ENCODE assay signal across 8 mouse cellular contexts in the genomic region with DNA sequence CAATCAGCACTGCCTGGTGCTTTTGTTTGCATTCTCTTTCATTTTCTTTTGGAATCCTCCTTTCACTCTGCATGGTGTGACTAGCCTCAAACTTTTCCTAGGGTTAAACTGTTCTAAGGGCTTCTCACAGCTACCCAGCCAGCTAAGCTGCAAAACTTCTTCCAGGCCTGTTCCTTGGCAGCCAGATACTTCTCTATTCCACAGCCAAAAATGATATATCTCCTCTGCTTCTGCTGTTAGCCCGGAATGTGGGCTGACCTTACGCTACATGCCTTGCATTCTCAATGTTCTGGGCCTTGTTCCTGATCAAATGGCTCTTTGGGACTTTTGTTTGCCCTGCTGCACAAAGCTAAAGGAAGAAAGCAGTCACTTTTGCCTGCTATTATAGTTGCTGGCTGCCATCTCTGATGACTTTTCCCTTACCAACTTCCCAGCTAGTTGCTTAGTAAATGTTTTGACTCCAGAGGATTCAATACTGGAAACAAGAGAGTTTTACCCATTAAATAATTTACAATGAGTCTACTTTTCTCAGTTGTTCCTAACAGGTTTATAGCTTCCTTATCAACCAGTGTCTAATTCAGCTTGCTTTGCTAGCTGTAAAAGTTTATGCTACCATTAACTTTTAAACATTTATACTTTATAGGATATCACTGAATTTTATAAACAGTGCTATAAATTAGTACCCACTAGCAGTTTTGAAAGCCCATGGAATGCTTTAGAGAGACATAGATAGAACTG.
DNase-seq lines count a peak whose midpoint lies in the region; ATAC-seq and TF ChIP-seq lines count a peak whose summit lies in the region.

No protein-coding gene starts in this region.

- DNase-seq in right cerebral cortex, adult 18-20 months: peak; percentile 10
- no peak for DNase-seq in right cerebral cortex, adult 2 months (ENCODE audit: low spot score in 2 of 2)
- DNase-seq in gastrocnemius, postnatal 14 days: peak; percentile 10
- DNase-seq in lung, postnatal 0 days (ENCODE audit: low spot score): peak; percentile 42
- no peak for DNase-seq in layer of hippocampus, adult 11-12 months (ENCODE audit: low spot score)
- DNase-seq in left cerebral cortex, adult 2 months (ENCODE audit: extremely low spot score in 1 of 2, low spot score in 2 of 2): no peak

- H3K4me2 ChIP-seq in hindbrain, embryonic 15.5 days: no peak overlapping the region
- no peak overlapping the region for H3K4me2 ChIP-seq in lung, postnatal 0 days (replicated peaks; ENCODE audit: low read depth, low read length)

- H3K27me3 ChIP-seq in hindbrain, embryonic 15.5 days: no peaks in the 10 kb centered on the region
- H3K27me3 ChIP-seq in lung, postnatal 0 days (replicated peaks; ENCODE audit: insufficient read depth, low read length): no peaks in the 10 kb centered on the region

- no peak for TF ChIP-seq CTCF in lung, postnatal 0 days (IDR thresholded peaks at IDR 0.05)
- no peak for TF ChIP-seq CTCF in left cerebral cortex, adult 2 months (IDR thresholded peaks at IDR 0.05)

- H3K27ac ChIP-seq in hindbrain, embryonic 15.5 days (replicated peaks): 0 out of 2 replicates have a peak overlapping the region, but pooled peaks have one; percentile 20
- H3K27ac ChIP-seq in lung, postnatal 0 days (ENCODE audit: low read length): no peak overlapping the region
- H3K27ac ChIP-seq in left cerebral cortex, adult 2 months: no peak overlapping the region

- no peaks in the 10 kb centered on the region for H3K4me1 ChIP-seq in hindbrain, embryonic 15.5 days (replicated peaks)
- no peaks in the 10 kb centered on the region for H3K4me1 ChIP-seq in lung, postnatal 0 days (ENCODE audit: insufficient read depth, low read depth, low read length)

- H3K36me3 ChIP-seq in hindbrain, embryonic 15.5 days: no peaks in the 10 kb centered on the region
- no peaks in the 10 kb centered on the region for H3K36me3 ChIP-seq in lung, postnatal 0 days (ENCODE audit: insufficient read depth, low read length)

- peak; percentile 88 for ATAC-seq in hindbrain, embryonic 15.5 days (ENCODE audit: low FRiP score, low read depth)
- ATAC-seq in lung, postnatal 0 days: no peak; the same call in 1 of the 2 replicates
- no peak for ATAC-seq in megakaryocyte progenitor cell, adult 5-6 weeks (replicated peaks; ENCODE audit: poor library complexity)

- no peaks in the 10 kb centered on the region for H3K9me3 ChIP-seq in hindbrain, embryonic 15.5 days
- H3K9me3 ChIP-seq in lung, postnatal 0 days (ENCODE audit: low read length): no peaks in the 10 kb centered on the region

- intact Hi-C loops in gastrocnemius, postnatal 14 days (cut with DNase I; ENCODE audit: low total_unique reads): no loop called here
- intact Hi-C loops in left cerebral cortex, adult 2 months (cut with DNase I): no loop called here

- 8% methylated on average over 2 of the region's 2 CpGs for WGBS in hindbrain, embryonic 15.5 days
- WGBS in lung, postnatal 0 days: 33% methylated on average over 2 of the region's 2 CpGs

- no peak overlapping the region for H3K4me3 ChIP-seq in hindbrain, embryonic 15.5 days
- H3K4me3 ChIP-seq in lung, postnatal 0 days (ENCODE audit: low read depth, low read length): no peak overlapping the region
- H3K4me3 ChIP-seq in left cerebral cortex, adult 2 months: no peak overlapping the region

- no peak overlapping the region for H3K9ac ChIP-seq in hindbrain, embryonic 15.5 days
- no peak overlapping the region for H3K9ac ChIP-seq in lung, postnatal 0 days (replicated peaks; ENCODE audit: low read depth)

- no peak for TF ChIP-seq EP300 in lung, postnatal 0 days (IDR thresholded peaks at IDR 0.05)

Comparison
In these comparisons a context has a peak if more than half of its experiments do, and no peak if none do; other contexts are left out.
1. DNase-seq: peak in right cerebral cortex, adult 18-20 months (single experiment), gastrocnemius, postnatal 14 days (single experiment) and lung, postnatal 0 days (single experiment); none in right cerebral cortex, adult 2 months (0 of 2), layer of hippocampus, adult 11-12 months (single experiment) and left cerebral cortex, adult 2 months (0 of 2).